Mouse (Mus musculus): ENCODE measurements at regions not wholly inside any gene's neighbourhood (a gene's known extent, or its start where the extent isn't known, plus 50 kb on each side); places are given as distances from the start of the nearest gene placed in this dataset.

DNA sequence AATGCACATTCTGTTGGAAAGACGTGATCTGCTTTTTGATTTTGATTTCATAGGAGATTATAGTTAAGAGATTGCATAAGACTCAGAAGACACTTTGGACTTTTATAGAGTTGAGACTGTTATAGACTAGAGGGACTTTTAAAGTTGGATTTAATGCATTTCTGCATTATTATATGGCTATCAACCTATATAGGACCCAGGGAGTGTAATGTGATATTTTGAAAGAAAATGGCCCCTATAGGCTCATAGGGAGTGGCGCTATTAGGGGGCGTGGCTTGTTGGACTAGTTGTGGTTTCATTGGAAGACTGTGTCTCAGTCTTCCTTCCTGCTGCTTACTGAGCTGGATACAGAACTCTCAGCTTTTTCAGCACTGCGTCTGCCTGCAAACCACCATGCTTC is 186.9 kb upstream of the Igfbp7 start:
- no peak for DNase-seq (ENCODE audit: low read depth)

GRCm38 (mm10) chr5:77589252-77589651 is 181.4 kb upstream of the Igfbp7 start:
- DNase-seq (ENCODE audit: low read depth) = no peak

- DNase-seq (ENCODE audit: low read depth) = no peak
Measured at GRCm38 (mm10) chr5:77581702-77582101, 173.9 kb upstream of the Igfbp7 start.

DNA sequence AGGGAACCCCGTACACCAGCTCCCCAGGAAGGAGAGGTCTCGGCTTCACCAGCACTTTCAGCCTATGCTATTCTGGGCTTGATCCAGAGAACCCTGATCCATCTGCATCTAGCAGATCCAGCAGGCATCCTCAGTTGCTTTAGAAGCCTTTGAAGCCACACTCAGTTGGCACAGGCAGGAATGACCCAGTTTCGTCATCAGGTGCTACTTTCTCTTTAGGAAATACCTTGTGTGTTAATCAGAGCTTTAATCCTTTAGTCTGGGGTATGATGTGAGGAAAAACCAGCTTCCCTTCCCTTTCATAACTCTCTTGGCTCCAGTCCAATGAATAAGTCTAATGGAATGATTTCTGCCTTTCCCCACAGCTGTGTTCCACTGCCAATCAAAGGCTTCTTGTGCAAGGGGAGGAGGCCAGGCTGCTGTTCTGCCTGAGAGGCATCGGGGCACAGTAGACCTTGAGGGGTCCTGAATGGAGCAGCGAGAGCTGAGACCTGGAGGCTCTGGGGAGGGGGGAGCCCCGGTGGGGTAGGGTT is 173.3 kb upstream of the Igfbp7 start:
- DNase-seq (ENCODE audit: low read depth) = no peak

DNA sequence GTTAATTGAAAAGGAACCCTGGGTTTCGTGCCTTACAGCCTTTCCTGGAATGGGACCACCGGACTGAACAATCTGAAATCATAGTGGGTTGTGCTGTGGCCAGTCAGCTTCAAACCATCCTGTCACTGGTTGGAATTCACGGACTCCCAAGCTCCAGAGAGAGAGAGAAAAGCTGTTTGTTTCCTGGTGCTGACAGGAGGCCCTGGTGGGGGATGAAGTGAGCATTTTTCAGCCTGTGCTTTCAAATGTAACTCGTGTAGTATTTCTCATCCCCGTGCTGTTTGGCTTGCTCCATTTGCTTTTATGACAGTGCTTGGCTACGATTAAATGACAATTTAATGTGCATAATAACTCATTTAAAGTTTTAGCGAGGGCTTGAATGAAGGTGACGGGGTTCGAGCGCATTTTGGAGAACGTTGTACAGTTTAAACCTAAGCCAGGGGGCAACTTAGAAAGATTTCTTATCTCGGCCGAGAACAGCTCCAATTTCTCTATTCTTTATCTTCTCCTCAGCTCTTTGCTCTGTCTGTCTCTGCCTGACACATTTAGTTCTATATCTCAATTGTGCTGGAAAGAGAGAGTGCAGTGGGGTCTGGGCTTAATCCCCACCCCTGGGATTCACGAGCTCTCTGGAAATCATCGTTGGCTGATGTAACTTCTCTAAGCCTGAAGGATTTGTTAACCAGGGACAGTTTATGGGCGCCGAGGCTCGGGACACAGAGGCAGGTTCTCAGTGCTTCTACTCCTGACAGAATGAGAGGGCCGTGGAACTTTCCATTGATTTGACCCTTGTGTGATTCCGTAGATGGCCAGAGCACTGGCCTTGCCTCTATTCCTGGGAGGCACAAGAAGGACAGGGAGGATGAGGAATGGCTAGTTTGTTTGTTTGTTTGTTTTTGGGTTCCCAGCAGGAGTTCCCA is 172.2 kb upstream of the Igfbp7 start:
- DNase-seq (ENCODE audit: low read depth) = no peak

- DNase-seq (ENCODE audit: low read depth) = no peak
Measured at GRCm38 (mm10) chr5:77576881-77577280, 169.0 kb upstream of the Igfbp7 start.

DNA sequence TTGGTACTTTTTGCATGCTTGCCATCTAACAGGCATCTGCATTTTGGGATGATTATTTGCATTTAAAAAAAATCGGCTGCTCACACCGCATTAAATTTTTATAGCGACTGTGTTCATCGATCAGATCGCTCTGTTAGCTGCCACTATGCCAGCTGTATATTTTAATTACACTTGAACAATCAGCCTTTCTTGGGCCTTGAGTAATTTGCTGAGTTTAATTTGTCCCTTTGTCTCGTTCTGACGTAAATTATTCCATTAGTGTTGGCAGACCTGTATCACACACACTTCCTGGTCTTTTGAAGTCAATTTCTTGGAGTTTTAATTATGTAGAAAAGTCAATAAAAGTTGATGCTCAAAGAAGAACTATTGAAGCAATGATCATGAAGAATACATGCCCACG is 167.9 kb upstream of the Igfbp7 start:
- no peak for DNase-seq (ENCODE audit: low read depth)

GRCm38 (mm10) chr5:77570364-77570763 is 162.5 kb upstream of the Igfbp7 start:
- DNase-seq (ENCODE audit: low read depth) = no peak

- DNase-seq (ENCODE audit: low read depth) = no peak
Measured at GRCm38 (mm10) chr5:77568121-77568520, 160.3 kb upstream of the Igfbp7 start.

DNA sequence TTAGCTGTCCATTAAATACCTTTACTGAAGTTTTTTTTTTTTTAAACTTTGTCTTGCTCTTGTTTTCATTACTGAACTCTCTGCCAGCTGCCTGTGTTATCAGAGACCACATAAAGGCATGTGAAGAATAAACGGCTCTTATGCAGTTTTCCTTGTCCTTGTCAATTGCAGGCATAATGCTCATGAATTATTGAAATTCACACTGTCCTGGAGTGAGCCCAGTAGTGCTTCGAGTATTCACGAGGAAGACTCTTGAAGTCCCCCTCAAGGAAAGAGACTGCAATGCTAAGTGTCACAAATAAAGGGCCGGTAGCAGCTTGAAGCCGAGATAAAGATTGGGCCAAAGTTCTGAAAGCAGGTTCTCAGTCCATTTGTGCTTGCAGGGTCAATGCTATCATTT is 144.7 kb upstream of the Igfbp7 start:
- no peak for DNase-seq (ENCODE audit: low read depth)

GRCm38 (mm10) chr5:77552081-77552480 is 144.2 kb upstream of the Igfbp7 start:
- no peak for DNase-seq (ENCODE audit: low read depth)

- DNase-seq (ENCODE audit: low read depth) = no peak
Measured at GRCm38 (mm10) chr5:77546001-77546620, 138.3 kb upstream of the Igfbp7 start.

DNA sequence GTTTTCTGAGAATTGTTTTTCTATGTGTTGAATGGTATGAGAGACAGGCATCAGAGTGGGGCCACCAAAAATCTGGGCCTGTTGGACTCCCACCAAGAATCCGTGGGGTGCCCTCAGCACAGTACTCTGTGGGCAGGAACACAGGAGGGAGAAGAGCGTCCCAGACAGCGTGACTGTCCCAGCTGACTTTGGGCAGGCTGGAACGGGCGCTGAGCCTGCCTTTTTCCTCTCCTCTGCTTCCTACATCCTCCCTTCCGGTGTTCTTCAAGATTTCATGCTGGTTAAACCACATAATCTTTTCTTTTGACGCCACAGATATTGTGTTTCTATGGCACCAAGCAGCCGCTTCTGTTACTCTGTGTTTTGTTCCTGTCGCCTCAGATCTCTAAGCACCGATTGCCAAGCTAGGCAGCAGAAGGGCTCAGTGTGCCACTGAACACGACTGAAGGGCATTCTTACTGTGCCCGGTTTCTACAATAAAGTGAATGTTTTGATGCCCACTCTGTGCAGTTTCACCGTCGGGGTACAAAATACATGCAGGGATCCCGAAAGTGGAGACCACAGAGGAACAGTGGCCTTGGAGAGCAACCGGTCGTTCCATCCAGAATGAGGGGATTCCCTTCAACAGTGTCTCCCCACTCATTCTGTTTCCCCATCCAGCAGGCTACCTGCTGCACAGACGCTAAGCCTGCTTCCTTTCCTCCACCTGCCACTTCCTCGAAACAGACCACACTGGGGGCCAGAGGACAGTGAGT is 124.6 kb upstream of the Igfbp7 start:
- DNase-seq (ENCODE audit: low read depth) = no peak

- no peak for DNase-seq (ENCODE audit: low read depth)
Measured at GRCm38 (mm10) chr5:77530376-77530775, 122.5 kb upstream of the Igfbp7 start.

- no peak for DNase-seq (ENCODE audit: low read depth)
Measured at GRCm38 (mm10) chr5:77517252-77517651, 109.4 kb upstream of the Igfbp7 start.

- DNase-seq (ENCODE audit: low read depth) = no peak
Measured at GRCm38 (mm10) chr5:77515448-77515847, 107.6 kb upstream of the Igfbp7 start.

DNA sequence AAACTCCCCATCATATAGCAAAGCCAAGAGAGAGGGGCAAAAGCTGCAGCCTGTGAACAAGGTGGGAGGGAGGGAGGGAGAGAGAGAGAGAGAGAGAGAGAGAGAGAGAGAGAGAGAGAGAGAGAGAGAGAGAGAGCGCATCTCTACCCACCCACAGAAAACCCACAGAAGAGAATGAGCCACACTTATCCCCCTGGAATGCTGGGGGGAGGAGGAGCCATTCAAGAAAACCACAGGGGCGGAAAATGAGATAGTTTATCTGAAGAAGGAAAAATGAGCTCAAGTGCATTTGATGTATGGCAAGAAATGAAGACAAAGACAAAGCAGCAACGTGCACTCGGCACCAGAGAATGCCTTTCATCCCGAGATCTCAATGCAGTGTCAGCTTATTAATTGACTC is 94.8 kb upstream of the Igfbp7 start:
- no peak for DNase-seq (ENCODE audit: low read depth)

DNA sequence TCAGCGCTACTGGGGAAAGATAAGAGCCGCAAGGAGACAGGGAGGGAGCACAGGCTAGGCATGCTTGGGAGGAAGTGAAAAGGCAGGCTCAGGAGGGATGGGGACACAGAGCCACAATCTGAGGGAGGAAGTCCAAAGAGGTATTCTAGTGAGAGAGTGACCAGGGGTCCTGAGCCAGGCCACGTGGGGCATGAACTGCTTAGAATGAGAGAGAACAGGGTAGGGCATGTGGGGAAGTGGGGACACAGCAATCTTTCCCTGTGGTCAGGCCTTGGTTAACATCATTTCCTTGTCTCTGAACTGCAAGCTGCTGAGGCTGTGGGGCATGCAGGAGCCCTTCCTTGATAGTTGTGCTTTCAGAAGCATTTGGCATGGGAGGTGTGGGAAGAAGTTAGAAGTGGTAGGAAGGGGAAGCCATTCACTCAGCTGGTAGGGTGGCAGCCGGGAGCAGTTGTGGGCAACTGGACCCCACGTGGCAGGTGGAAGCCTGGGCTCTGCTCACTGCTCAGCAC is 92.2 kb upstream of the Igfbp7 start:
- no peak for DNase-seq (ENCODE audit: low read depth)

DNA sequence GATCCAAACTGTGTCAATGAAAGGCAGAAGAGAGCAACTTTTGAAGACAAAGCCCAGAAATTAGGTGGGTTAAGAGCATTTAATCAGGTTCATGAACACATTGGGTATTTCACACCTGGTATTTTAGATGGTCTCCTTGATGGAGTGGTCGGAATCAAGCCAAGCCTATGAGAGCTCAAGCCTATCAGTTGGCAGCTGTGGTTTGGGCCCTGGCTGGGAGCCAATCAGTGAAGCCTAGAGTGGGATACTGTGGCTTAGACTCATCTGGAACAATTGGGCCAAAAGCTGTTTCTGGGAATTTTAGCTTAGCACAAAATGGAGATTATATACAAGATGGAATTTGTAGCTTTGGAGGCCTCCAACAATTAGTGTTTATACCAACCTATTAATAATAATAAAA is 86.8 kb upstream of the Igfbp7 start:
- DNase-seq (ENCODE audit: low read depth) = no peak

DNA sequence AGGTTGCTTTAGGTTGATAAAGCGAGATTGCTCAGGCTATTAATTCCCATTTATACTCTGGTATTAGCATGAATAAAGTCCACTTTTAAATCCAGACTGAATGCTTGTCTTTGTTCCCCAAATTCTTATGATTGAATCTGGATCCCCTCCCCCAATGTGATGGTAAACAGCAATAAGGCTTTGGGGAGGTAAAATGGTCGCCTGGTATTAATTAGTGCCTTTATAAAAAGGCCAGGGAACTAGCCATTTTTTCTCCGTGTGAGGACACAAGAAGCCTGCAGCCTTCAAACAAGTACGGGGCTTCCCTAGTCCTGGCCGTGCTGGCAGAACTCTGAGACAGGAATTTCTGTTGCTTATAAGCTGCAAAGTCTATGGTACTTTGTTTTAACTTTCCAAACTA is 81.1 kb upstream of the Igfbp7 start:
- no peak for DNase-seq (ENCODE audit: low read depth)

- DNase-seq (ENCODE audit: low read depth) = no peak
Measured at GRCm38 (mm10) chr5:77487837-77488827, 80.3 kb upstream of the Igfbp7 start.

All from induced T-regulatory cell, adult 2 months (primary cell).